Mouse (Mus musculus) common myeloid progenitor, adult 5-6 weeks (primary cell): ENCODE measurements at regions not wholly inside any gene's neighbourhood (a gene's known extent, or its start where the extent isn't known, plus 50 kb on each side); places are given as distances from the start of the nearest gene placed in this dataset.
A peak's percentile ranks its signal among the peaks of the same experiment; 100 is the strongest.

ENCODE experiments used
- ATAC-seq: replicated peaks from 2 replicates; pipeline ENCODE4 v1.8.0; 2016; ENCODE audit warnings: low read depth, mild to moderate bottlenecking, moderate TSS enrichment, inconsistent platforms; ENCODE audit not compliant: poor library complexity, severe bottlenecking

DNA sequence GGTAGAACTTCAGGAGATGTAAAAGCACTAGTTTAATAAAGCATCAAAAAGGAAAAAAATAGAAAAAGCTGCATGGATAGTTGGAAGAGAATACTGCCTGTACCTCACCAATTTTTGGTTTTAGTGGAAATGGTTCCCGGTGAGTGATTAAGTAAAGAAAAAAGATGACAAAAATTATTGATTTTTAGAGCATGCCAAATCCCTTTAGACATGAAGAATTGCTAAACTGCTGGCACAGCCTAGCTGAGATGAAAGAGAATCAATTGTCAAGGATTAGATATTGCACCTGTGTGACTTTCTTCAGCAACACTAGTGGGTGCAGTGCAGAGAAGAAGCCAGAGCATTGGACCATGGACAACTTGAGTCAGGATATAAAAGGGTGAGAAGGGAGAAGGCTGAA is 348.7 kb upstream of the Cpeb2 start:
- no peak for ATAC-seq

DNA sequence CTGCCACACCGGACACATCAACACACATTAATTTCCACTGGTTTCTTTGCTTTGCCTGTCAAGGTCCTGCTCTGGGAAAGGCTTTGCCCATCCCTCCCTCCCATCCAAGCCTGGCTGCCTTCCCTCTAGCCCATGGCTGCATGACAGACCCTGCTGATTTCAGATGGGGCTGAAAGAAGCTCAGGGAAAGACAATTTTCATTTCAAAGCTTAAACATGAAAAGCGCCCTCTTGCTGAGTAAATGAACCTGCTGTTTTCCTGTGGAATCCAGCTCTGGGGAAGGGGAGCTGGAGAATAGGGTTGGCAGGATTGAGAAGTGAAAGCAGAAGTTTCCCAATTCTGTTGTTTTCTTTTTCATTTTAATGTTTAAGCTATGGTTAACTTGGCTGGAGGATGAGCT is 341.1 kb upstream of the Cpeb2 start:
- no peak for ATAC-seq

DNA sequence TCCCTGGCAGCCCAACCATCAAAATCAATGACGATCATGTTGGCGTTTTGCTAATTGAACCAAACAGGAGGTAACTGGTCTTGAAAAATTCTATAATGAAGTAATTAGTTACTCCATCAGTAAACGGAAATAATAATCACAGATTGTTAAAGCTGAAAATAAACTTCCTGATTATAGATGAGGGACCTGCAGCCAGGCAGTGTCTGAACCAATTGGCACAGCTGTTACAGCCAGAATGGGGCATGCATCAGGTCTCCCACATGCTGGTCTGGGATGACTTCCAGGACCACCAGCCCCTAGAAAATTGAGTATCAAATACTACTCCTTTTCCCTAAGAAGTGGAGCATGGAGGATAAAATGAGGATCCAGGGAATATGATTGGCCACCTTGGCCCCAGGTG is 326.8 kb upstream of the Cpeb2 start:
- ATAC-seq: no peak

DNA sequence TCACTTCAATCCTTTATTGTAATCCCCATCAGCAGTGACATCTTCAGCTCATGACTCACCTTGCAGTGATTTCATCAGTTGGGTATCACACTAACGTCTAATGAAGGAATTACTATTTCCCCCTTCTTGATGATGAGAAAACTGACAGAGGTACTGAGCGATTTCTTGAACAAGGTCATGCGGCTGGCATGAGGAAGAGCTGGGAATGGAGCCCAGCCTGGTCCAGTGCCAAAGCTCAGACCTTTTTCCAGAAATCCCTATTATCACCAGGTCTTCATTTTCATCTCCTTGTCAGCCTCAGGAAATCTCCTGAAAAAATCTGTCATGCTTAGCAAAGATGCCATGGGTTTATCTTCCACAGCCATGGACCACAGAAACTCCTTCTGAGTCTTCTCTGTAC is 313.6 kb upstream of the Cpeb2 start:
- no peak for ATAC-seq

DNA sequence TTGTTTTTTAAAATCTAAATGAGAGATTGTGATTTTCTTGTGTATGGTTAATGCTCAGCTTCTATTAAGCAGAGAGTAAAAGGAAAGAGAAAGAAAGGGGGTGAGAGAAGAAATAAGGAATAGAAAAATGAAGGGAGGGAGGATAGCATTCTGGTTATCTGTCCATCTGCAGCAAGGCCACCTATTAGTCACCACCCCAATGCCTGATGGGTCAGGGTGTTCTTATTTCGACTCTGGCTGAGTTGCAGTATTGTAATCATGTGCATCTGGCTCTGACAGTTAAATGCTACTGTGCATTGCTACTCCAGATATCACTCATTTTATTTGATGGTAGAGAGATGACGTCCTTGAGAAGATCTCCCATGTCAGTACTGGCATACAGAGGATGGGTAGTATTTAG is 300.9 kb upstream of the Cpeb2 start:
- ATAC-seq: no peak

DNA sequence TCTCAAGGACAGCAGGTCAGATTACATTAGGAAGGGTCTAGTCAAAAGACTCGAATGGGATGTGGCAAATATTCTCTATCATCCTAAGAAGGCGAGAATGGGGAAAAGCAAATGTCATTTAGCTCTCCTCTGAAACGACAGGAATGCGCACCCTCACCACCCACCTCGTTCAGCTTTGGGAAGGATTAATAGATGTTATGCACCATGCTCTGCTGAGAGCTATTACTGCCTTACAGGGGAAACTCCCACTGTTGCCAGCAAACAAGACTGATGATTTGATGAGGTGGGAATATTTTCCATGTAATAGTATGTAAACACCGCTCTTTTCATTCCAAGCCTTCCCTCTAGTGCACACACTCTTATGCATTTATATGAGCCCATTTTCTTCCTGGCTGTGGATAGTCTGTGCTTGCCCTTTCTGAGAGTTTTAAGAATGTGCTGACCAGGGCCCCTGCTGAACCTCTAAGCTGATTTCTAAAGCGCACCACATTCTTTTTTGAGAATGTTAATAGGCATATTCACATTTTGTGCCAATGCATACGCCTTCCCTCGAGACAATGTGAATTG is 273.6 kb upstream of the Cpeb2 start:
- ATAC-seq: no peak

DNA sequence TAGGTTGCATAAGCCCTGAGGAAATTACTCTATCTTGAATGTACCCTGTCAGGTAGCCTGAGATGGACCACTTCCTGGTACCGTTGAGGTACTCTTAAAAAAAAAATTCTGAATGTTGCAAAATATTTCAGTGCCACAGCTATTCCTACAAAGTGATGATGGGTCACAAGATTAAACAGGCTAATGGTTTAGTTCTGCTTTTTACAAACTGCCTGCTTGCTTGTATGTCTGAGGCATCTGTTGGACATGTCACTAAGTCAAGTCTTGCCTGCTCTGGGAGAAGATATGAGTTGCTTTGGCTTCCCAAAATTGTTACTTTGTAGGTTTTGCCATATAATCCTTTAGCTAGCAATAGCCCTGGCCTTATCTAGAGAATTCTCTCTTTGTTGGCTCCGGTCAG is 266.0 kb upstream of the Cpeb2 start:
- peak; percentile 79 for ATAC-seq

DNA sequence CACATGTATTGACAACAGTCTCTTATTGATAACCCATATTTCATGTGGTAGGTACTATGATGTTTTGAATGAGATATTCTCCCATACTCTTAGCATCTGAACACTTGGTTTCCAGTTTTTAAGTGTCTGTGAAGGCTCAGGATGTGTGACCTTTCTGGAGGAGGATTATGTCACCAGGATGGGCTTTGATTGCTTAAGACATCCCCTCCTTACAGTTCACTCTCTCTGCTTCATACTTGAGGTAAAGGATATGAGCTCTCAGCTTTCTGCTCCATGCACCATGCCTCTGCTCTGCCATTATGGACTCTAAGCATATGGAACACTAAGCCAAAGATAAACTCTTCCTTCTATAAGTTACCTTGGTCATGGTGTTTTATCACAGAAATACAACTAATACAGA is 263.8 kb upstream of the Cpeb2 start:
- ATAC-seq: 0 out of 2 replicates have a peak, but pooled peaks have one; percentile 52

DNA sequence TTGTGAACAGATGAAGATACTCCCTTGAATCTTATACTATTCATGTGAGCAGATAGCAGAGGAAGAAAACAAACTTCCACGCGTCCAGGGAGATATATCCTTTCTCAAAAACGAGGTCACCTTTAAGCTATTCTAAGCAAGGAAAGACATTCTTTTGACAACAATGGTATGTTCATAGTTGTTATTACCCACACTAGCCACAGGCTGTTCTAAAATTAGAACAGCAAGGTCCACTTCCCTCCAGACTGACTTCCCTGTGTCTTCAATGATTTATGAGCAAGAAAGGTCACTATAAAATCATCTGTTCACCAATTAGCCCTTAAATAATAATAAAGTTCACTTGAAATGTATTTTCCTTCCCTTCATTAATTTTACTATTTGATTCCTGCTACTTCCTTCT is 263.3 kb upstream of the Cpeb2 start:
- peak; percentile 77 for ATAC-seq

DNA sequence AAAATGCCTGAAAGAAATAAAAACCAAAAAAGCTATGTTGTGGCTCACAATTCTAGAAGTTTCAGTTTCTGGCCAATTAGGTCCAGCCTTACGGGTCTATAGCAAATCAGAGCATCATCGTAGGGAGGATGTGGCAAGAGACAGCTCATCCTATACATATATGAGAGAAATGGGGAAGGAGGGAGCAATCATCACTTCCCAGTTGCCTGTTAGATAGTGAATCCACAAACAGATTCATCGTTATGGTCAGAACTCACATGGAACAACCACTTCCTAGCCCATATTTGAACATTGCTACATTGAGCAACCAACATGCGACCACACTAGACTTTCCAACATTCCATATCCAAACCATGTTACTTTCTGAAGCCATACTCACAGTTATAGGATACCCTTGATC is 255.9 kb upstream of the Cpeb2 start:
- peak; percentile 89 for ATAC-seq

DNA sequence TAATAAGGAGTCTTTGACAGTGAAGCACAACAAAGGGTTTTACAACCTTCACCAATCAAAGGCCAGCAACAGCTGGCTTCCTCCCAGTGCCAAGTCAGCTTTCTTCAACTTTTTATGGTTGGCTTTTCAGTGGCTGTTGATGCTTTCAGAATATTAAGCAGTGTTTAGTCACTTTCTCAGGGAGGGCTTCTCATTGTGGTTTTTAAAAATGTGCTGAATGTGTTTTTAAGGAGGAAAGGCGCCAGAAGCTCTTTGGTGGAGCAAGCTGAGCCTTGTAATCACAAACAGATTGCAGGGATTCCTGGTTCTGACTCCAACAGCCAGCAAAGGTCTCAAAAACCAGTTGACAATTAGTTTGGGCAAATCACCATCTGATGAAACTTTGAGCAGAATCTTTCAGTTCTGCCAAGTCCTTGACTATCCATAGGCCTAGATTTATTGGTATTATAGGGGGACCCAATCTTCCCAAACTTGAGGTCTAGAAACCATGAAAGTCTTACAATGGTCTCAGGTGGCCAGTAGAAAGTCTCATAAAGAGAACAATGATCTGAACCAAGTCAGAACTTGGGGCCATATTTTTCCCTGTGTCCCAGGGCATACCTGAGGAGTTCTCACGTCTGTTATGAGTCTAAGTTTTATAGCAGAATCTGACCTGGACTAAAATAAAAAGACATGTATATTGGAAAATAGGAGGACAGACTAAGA is 251.9 kb upstream of the Cpeb2 start:
- no peak for ATAC-seq

DNA sequence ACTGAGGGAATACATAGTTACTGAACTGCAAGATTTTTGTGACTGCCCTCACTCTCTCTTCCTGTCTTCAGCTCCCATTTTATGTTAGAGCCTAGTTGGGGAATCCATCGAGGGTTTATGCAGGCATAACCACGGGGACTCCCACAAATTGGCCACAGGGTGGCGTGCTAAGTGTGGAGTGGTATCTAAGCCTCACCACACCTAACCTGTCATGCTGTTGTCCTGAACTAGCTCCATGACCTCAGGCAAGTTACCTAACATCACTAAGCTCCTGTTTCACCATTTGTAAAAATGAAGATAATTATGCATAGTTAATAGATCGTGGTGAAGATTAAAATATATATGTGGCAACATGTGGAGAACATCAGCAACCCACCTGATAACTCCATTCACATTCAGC is 246.8 kb upstream of the Cpeb2 start:
- ATAC-seq: no peak

DNA sequence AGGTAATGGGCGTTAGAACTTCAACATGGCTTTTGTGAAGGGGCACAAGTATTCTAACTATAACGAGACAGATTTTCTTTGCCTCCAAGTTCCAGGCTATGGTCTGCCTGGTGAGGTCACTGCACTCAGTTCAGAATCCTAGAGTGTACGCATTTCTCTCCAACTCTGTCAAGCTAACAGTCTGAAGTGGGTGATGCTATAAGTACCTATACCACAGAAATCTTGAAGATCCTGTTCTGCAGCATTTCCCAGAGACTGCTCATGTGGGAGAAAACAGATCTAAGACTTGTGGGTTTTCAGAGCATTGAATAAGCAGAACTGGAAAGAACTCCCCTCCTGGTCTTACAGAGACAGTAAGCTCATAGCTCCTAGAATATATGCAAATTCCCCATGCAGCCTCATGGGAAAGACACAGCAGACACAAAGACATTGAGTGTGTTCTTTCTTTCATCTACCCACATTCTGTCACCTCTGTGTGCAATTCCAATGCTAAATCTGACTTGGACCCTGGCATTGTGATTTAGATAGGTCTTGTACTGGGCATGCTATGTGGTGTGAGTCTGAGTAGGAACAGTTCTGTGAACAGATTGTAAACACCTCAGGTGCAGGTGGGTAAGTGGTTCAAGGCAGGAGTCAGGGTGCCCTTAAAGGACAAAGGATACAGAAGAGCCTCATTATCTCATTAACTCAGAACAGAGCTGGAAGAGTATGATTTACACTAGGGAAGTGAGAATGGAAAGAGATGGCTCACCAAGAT is 245.1 kb upstream of the Cpeb2 start:
- no peak for ATAC-seq

DNA sequence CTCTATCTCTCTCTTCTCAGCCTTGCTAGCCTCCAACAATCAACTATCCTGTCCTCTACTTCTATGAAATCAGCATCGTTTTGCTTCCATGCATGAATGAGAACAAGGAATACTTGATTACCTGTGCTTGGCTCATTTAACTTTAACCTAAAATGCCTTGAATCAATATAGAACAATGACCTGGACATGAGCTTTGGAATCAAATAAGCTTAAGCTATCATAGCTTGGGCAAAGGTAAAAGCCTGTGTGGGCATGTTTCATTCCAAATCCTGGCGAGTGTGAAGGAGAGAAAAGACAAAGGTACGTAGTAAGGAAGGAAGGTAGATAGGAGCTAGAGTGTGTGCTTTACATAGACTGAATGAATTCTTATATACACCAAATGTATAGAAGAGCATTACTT is 243.7 kb upstream of the Cpeb2 start:
- ATAC-seq: no peak

DNA sequence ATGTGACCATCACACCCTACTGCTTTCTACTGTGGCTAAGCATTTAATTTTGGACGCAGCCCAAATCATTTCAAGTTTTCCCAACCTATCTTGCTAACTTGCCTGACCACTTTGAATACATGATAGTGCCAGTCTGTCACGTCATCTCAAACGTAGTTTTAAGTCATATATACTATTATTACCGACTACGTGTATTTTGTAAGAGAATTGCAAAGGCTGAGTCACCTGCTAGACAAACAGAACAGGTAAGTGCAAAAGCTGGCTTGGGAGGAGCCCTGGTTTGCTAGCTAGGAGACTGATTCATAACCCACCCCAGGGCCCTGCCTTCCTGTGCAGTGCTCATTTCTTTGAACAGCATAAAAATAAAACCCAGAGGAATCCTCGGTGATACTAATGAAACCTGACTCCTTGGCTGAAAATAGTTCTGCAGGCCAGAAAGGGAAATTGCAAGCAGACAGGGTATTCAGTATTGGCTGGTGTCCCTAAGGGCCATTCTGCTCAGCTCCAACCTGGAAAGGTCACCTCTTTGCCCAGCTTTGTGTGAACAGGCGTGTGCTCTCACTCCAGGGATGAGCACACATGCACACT is 208.9 kb upstream of the Cpeb2 start:
- ATAC-seq: no peak

DNA sequence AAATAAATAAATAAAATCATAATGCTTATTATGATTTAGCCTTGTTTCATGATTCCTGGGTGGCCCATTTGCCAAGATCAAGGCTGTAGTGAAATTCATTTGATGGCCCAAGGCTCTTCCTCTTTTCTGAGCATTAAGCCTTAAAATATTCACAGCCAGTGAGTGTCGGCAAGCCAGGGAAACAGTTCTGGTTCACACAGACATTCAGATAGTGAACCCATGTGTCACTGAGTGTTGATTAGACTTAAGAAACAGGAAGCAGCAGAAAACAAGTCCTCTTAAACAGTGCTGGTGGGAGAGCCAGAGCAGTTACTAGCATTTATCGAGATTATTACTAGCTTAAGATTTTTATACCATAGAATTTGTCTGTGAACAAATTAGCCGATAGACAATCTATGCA is 201.7 kb upstream of the Cpeb2 start:
- peak; percentile 98 for ATAC-seq

DNA sequence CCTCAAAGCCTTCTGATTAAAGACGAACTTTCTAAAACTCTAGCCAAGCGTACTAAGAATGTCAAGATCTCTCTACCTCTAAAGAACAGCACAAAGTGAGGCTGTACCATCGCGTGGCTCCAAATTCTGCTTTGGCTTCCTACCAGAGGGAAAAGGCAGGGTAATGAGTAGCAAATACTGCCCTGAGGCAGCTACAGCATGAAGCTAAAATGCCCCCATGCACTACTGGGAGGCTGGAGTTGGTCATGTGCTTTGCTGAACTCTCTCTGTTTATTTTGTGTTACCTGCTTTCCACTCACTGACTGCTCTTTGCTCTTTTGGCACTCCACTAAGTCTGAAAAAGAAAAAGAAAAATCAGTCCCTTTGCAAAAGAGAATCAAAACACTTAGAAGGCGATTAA is 201.1 kb upstream of the Cpeb2 start:
- ATAC-seq: no peak

DNA sequence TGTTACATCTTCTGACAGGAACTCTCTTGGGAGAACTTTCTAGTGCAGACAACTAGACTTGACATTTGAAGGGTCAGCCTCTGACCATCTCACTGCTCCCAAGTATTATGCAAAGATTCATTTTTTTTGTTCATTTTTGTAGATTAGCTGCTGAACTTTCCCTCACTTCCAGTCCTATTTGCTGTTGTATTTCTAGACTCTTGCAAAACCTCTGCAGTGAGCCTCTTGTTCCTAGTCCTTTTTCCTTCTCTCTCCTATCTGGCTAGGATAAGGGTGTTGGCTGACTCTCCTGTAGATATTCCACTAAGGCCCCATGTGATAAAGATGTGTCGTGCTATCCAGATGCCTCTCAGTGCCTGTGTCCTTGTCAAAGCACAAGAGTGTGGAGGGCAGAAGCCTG is 198.5 kb upstream of the Cpeb2 start:
- no peak for ATAC-seq

DNA sequence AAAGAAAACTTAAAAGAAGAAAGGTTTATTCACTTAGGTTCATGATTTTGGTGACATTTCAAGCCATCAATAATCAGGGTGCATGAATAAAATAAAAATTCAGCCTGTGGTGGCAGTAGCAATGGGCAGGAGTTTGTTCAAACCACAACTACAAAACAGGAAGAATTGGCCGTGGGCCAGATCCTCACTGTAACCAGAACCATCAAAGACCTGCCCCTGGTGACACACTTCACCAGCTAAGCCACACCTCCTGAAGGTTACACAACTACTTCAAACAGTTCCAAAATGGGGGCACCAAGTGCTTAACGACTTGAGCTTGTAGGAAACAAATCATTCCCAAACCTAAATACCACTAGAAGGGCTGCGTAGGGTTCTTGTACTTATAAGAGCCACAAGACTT is 195.4 kb upstream of the Cpeb2 start:
- ATAC-seq: peak; percentile 90

DNA sequence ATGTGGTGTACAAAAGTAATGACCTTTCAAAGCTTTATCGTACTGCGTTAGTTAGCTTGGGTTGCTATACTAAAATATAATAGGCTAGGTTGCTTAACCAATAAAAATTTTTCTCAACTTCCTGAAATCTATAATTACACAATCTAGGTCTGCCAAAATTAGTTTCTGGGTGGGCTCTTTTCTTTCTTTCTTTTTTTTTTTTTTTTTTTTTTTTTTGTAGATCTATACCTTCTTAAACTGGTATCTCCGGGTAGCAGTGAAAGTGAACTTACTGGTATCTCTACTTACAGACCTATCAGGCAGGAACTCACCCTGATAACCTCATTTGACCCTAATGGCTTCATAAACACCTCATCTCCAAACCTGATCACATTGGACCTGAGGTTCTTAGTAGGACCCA is 193.4 kb upstream of the Cpeb2 start:
- peak; percentile 38 for ATAC-seq

DNA sequence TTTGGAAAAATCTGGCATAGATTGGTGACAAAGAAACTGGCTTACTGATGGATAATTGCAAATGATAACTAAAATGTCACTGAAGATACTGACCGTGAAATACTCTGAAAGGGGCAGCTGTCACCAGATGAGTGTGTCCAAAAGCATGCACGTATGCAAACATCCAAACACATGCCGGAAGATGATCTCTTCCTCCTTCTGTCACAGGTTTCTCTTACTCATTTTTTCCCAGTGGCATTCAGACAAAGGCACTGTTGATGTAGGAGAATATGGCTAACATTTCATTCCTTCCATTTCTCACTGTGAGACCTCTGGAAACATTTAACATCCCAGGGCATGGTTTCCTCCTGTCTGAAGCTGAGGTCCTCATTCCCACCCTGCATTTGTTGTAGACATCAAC is 190.4 kb upstream of the Cpeb2 start:
- ATAC-seq: no peak
